Mouse (Mus musculus) gastrocnemius, adult 8-10 months (tissue): ENCODE measurements around the gene Pgam1. TPM values are rescaled to one million over a fixed set of nuclear protein-coding genes. Genes with fewer than 3 reads are reported as not detected.
"Not testable (repeated sequence)": the region's sequence is repeated elsewhere in the genome, so short reads cannot be mapped to it uniquely, and the experiment has no call there.

Experiments
- DNase-seq, 2 experiments: peaks; one replicate each; pipeline ENCODE4 v3.0.0; 2022; ENCODE audit warnings: low spot score in 2 of 2
- total RNA-seq, 4 experiments: library from RNA; stranded (reverse); gene quantifications; 2 replicates each; pipeline ENCODE4 v1.2.4; 2022

The Pgam1 gene
- total RNA-seq, 4 experiments from 2014 or later = 11.0 to 34.9 (median 15.0) TPM

DNA sequence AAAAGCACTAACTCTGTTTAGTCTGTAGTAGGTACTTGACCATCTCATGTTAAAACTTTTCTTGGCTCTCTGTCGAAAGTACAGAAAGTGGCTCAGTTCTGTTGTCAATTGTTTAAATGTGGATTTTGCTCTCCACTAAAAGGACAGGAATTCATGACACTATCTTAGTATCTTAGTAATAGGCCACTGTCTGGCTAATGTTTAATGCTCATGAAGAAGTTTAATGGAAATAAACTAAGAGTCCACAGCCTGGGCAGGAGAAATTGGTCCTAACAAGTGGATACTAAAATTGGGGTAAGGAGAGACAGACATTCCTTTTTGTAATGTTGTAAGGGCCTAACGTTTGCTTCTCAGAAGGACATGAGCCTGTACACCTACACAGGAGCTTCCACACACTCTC is 1.3 kb upstream of the Pgam1 start:
- no peak for DNase-seq

DNA sequence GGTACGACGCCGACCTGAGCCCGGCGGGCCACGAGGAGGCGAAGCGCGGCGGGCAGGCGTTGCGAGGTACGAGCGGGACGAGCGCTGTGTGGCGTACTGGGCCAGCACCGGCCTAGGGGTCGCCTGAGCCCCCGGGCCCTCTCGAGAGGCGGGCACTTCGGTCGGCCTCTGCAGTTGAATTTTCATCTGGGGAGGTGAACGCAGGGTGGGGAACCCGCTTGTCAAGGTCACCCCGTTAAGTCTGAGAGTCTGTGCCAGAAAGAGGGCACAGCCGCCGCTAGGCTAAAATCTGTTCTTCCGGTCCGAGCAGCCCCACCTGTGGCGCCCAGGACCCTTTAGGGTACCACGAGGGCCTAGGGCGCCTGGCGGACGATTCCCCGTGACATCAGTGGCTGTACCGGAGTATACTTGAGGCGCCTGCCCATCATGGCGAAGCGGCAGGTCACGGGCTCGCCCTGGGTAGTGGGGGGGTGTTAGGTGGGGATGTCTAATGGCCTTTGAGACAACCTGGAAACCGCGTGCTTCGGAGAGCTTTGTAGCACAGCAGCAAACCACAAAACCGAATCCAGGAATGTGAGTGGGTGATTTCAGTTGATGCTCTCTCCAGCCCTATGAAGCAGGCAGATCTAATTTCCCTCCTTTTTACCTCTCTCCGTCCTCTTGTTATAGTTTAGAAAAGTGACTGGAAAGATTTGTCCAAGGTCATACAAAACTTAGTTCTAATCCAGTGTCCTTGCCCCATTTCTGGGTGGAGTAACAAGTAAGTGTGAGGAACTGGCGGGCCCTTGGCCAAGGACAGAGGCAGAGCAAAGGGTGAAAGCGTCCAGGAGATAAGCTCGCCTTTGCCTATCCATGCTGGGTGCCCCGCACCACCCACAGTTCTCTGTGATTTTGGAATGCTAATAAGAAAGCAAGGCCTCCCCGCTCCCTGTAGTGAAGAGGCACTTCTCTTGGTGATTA is 678 bp downstream of the Pgam1 start:
- DNase-seq = peak in 1 of 2 experiments; percentile 20

DNA sequence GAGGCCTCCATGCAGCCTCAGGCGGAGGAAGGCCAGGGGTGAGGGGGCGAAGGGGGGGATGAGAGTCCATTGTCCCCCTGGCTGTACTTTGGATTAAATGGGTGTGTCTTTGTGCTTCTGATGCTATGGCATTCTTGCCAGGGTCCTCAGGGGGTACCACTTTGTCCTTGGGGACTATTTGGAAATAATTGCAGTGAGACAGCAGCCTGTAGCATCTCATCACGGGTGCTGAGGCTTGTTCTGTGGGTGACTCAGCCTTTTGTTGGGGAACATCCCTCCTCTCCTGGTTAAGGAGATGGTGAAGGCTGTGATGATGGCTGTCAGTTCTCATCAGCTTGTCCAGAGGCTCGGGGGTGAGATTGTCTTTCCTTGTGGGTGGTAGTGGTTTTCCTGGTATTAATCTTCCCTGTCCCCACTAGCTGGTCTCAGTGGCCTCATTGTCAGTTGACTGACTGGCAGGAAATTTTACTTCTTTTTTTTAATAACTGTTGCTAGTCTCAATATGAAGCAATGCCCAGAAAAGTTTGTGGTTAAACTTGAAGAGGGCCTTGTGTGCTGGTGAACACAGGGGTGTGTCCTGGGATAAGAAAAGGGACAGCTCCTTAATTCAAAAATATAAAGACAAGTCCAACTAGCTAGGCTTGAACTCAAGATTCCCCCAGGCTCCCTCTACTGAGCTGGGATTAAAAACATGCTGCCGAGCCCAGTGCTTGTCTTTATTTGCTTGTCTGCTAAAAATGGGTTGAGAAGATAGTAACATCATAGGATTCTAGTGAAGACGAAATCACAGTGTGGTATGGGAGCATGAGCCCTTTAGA is 2.3 kb downstream of the Pgam1 start:
- no peak for DNase-seq

DNA sequence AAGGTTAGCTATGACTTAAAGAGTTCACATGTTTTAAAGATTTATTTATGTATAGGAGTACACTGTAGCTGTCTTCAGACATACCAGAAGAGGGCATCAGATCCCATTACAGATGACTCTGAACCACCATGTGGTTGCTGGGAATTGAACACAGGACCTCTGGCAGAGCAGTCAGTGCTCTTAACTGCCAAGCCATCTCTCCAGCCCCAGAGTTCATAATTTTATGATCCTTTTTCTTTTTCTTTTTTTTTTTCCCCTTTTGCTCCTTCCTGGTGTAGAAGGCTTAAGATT is 2.8 kb downstream of the Pgam1 start:
- not testable (repeated sequence) for DNase-seq

DNA sequence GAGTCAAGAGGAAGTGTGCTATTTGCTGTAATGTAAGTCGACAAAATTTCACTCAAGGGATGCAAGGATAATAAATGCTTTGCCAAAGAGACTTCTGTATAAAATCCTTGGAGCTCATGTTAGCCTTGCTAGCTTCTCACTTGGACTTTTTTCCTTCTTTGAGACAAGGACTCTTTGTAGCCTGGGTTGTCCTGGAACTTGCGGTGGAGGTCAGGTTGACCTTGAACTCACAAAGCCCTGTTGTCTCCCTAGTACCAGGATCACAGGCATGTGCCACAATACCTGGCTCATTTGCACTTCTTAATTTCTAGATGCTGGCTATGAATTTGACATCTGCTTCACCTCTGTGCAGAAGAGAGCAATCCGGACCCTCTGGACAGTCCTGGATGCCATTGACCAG is 3.6 kb downstream of the Pgam1 start:
- DNase-seq = no peak

DNA sequence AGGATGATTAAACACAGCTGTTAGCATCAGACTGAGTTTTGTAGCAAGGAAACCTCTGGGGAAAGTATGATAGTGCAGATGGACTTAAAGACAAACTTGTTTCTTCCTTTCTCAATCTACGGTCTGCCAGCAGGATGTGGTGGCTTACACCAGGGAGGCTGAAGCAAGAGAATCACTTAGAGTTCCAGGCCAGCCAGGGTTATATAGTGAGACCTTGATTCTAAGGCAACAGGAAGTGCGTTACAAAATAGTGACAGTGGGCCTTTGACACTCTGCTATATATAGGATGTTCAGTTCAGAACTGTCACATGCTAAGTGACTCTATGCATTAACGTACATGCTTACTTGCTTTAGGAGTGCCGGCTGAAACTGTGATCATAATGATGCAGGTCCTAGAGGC is 5.1 kb downstream of the Pgam1 start:
- no peak for DNase-seq

DNA sequence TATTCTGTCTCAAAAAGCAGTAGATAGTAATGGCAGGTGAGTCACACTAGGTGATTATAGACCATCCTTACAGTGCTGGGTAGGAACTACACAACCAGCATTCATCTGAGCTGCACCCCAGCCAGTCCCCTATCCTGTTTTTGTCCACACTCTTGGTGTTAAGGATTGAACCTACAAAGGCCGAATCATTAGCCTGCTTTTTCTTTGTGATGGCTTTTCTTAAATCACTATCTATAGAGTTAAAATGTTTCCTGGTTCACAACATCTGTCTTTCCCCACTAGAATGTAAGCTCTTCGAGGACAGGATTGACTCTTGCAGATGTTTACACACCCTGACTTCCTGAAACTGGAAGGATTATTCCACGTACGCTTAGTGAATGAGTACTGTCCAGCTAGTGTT is 7.7 kb downstream of the Pgam1 start:
- DNase-seq = no peak

DNA sequence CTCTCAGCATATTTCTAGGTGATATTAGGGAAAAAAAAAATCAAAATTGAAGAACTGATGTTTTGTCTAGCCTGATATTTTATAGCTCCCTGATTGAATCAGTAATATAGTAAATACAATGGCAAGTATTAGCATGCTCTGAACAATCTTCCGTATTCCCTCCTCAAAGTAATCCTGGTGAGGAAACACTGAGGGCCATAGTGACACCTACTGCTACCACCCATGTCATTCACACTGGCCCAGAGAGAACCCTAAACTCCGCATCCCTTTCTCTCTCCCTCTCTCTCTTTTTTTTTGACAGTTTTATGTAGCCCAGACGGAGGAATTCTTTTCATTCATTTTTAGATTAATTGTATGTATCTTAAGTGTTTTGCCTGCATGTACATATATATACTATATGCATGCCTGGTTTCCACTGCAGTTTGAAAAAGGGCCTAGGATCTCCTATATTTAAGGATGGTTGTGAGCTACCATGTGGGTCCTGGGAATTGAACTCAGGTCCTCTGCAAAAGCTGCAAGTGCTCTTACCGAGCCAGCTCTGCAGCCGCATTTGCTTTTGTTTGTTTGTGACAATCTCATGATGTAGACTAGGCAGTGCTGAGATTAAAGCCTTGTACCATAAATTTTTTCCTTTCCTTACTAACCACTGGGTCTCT is 8.8 kb downstream of the Pgam1 start:
- DNase-seq = no peak

DNA sequence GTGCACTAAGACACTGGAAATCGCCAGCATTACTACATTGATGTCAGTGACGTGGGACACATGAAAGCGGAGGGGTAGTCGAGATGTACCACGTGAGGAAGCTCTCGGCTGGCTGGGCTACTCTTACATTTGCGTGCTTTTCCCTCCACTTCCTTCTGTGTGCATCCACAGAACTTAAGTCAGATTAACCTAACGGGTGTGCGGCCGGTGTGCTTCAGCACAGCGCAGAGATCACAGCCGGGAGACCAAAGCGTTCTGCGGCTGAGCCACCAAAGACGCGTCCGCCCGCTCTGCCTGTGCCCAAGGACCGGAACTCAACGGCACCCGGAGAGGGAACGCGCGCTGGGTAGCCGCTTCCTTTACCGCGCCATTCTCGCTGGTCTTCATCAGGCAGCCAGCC is 21.0 kb downstream of the Pgam1 start:
- no peak for DNase-seq

DNA sequence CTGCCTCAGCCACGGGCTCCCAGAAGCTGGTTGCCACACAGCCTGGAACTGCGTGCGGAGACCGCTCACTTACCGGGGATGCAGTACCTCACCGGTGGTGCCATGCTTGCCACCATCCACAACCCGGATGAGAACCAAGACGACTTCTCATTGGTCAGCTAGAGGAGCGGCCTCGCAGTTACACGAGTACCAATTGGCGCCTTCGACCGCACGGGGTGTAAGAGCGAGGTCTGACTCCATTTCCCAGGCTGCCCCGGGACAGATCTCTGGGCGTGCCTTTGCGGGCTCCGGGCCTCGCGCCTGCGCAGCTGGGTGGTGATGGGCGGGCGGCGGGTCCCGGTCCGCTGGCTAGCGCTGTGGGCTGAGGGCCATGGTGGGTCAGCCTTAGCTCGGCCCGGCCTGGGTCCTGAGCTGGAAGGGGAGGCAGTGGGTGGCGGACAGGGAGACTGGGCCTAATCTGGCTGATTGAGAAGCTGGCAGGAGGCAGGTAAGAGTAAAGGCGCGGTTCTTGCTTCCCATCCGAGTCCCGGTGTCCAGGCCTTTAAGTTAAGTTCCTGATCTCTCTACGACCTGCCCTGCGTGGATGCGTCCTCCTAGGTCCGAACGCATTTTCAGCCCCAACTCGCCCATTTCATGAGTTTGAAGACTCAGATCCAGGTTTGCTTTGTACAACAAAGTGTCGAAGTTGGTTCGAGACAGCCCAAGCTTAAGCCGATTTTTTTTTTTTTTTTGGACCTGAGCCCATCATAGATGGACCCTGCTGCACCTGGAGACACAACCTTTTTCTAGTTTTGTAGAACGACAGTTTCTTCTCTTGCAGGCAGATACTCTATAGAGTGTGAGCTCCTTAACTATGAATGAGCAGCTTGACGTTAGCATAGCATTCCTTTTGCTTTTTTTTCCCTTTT is 21.7 kb downstream of the Pgam1 start, which contains the start of the genes Exosc1 and Zdhhc16:
Gene Exosc1 (minus strand): TSS at position 245 of the 908 bp plus-strand sequence.
Gene Zdhhc16 (plus strand): TSS at position 302 of the 908 bp plus-strand sequence.
- DNase-seq = peak; percentile 96 to 97

DNA sequence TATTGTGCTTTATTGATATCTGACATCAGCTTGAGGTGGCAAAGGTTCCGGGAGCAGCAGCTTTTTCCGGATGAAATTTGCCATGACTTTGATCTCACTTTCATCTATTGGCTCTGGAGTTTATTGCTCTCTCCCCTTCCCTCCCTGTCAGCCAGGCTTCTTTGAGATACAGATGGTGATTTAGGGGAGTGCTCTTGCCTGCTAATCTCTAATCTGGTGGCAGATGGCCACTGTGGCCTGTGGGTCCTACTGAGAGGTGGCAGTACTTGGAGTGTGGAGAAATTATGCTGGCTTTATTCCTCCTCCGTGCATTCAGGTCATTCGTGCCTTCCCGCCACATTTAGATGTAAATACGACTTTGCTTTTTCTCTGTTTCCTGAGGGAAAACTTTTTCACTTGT is 22.4 kb downstream of the Pgam1 start:
- no peak for DNase-seq

DNA sequence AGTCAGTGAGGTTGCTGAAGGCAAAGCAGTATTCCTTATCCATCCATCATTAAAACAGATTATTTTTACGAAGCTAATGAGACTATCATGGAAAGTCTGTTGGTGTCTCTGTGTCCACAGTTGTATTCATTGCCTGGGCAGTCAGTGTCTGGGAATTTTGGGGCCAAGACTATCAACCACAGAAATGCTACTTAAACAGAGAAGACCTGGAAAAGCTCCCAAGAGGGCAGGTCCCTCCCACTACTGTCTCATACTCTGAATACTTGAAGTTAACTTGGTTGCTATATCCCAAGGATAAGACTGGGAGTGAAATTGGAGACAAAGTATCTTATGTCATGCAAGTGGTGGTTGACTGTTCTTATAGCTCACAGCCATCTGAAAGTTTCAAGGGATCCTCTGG is 24.2 kb downstream of the Pgam1 start:
- DNase-seq = no peak

DNA sequence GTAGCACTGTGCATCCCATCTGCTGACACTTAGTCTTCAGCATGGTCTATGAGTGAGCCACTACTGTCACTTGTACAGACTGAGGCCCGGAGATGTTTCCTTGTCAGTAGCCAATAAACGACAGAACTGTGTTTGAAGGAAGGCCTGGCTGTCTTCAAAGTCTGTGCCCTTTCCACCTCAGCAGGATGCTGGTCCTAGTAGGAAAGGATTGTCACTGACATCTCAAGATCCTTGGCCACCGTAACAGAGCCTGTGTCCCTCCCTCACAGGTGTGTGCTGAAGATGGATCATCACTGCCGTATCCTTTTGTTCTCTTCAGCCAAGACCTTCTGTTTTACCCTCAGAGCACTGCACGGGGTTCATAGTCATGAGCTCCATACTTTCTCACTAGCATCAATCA is 26.8 kb downstream of the Pgam1 start:
- no peak for DNase-seq

DNA sequence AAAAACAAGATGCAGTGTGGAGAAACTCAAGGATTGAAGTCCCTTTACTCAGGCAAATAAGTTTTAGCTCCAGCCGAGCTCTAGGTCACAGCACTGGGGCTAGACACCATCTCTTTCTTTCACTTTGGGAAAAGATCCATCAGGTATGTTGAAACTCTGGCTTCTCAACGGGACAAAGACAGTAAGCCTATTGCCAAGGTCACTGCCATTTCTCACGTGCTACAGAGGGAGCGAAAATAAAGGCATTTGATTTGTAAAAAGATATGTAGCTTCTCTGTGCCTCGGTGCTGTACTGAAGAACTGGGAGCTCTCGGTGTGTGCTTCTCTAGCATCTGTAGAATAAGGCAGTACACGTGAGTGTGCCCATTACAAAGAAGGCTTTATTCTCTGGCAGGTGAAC is 32.1 kb downstream of the Pgam1 start:
- DNase-seq = no peak

DNA sequence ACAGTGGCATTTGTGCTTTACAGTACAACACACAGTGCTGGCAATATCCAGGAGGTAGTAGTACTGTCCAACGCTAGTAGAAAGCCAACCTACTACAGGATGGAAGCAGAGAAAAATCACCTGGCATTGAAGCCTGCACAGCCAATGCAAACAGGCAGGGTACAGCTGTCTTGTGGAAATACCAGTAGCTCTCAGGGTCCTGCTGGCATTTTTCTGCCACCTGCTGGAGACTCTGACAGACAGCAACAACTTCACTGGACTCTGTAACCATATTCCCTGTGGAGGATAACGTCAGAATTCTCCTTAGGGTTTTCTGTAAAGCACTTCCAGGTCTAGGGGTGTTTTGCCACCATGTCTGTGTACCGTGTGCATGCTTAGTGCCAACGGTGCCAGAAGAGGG is 40.6 kb downstream of the Pgam1 start:
- DNase-seq = no peak

DNA sequence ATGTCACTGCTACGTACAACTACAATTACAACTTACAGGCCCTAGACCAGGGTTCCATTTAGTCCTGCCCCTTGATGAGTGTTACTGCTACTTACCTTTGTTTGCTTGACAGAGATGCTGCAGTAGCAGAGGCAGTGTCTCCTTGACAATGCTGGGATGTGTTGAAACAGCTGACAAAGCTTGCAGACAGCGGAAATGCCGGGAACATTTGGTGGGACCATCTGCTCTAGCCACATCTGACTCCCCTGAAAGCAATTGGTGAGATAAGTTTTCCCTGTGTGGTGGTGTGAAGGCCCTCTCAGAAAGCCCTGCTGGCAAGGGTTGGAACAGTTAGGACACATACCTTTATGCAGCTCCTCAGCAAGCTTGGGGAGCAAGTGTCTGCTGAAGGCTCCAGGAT is 41.9 kb downstream of the Pgam1 start:
- DNase-seq = no peak

Other genes with a start within 250 kb of the Pgam1 start
- 1 to 10 TPM in 1 of 4 experiments, under 1 TPM in 3; 0.21 to 1.7 (median 0.76) TPM for gene Slit1, start 168.3 kb upstream of the Pgam1 start, total RNA-seq
- gene Arhgap19, start 109.9 kb upstream of the Pgam1 start, total RNA-seq = 10 to 100 TPM in 1 of 4 experiments, 1 to 10 TPM in 3; 8.6 to 10.0 (median 9.0) TPM
- 1 to 10 TPM; 3.6 to 8.4 (median 6.4) TPM for gene Frat1, start 82.0 kb upstream of the Pgam1 start, total RNA-seq
- 10 to 100 TPM in 3 of 4 experiments, 1 to 10 TPM in 1; 4.5 to 15.5 (median 12.5) TPM for gene Frat2, start 63.8 kb upstream of the Pgam1 start, total RNA-seq
- gene Rrp12, start 15.8 kb upstream of the Pgam1 start, total RNA-seq = 10 to 100 TPM; 30.0 to 34.9 (median 32.2) TPM
- 10 to 100 TPM; 16.0 to 21.6 (median 18.6) TPM for gene Exosc1, start 21.5 kb downstream of the Pgam1 start, total RNA-seq
- gene Zdhhc16, start 21.6 kb downstream of the Pgam1 start, total RNA-seq = 10 to 100 TPM; 21.3 to 24.1 (median 23.2) TPM
- 10 to 100 TPM in 2 of 4 experiments, 1 to 10 TPM in 2; 9.1 to 14.1 (median 9.8) TPM for gene Mms19, start 69.2 kb downstream of the Pgam1 start, total RNA-seq
- 10 to 100 TPM; 15.0 to 17.5 (median 15.8) TPM for gene Ubtd1, start 69.8 kb downstream of the Pgam1 start, total RNA-seq
- gene Ankrd2, start 124.1 kb downstream of the Pgam1 start, total RNA-seq = 100 to 1,000 TPM; 131 to 242 (median 170) TPM
- 1 to 10 TPM; 3.0 to 4.8 (median 3.7) TPM for gene Hoga1, start 133.7 kb downstream of the Pgam1 start, total RNA-seq
- gene 4933411K16Rik, start 140.3 kb downstream of the Pgam1 start, total RNA-seq = under 1 TPM in 3 of 4 experiments, not detected in 1; 0.21 to 0.53 (median 0.36) TPM
- 1 to 10 TPM; 3.3 to 7.6 (median 5.3) TPM for gene Morn4, start 174.4 kb downstream of the Pgam1 start, total RNA-seq
- 10 to 100 TPM; 13.5 to 16.1 (median 14.7) TPM for gene Pi4k2a, start 178.5 kb downstream of the Pgam1 start, total RNA-seq
- 10 to 100 TPM in 1 of 4 experiments, 1 to 10 TPM in 3; 8.6 to 12.1 (median 9.2) TPM for gene Avpi1, start 217.1 kb downstream of the Pgam1 start, total RNA-seq
- 1 to 10 TPM; 4.1 to 5.8 (median 4.5) TPM for gene Marveld1, start 235.5 kb downstream of the Pgam1 start, total RNA-seq